Mouse (Mus musculus) embryonic facial prominence, embryonic 13.5 days (tissue): ENCODE data around the gene Plpp3. TPM values are rescaled to one million over a fixed set of nuclear protein-coding genes. Genes with fewer than 3 reads are reported as not detected.

Source experiments
- ATAC-seq: fragments of 200-750 bp; cut with Nextera tagmentation; 2 replicates; pipeline ENCODE4 v1.8.0; 2017; ENCODE audit warnings: low read depth; ENCODE audit not compliant: insufficient number of reproducible peaks, insufficient read depth, low FRiP score, low TSS enrichment
- H3K27ac ChIP-seq: fragments of 300-500 bp; sonication (generic); 2 replicates; pipeline ENCODE4 v1.5.1; 2015; ENCODE audit warnings: moderate library complexity, mild to moderate bottlenecking, inconsistent platforms
- H3K27me3 ChIP-seq: fragments of 300-500 bp; sonication (generic); 2 replicates; pipeline ENCODE4 v1.6.1; 2015; ENCODE audit warnings: mild to moderate bottlenecking, inconsistent platforms
- H3K36me3 ChIP-seq: fragments of 300-500 bp; sonication (generic); 2 replicates; pipeline ENCODE4 v1.6.1; 2015; ENCODE audit warnings: mild to moderate bottlenecking, inconsistent platforms
- H3K4me1 ChIP-seq: fragments of 300-500 bp; sonication (generic); 2 replicates; pipeline ENCODE4 v1.6.1; 2015; ENCODE audit warnings: inconsistent platforms
- H3K4me2 ChIP-seq: fragments of 300-500 bp; sonication (generic); 2 replicates; pipeline ENCODE4 v1.6.1; 2015; ENCODE audit warnings: moderate library complexity, mild to moderate bottlenecking, inconsistent platforms
- H3K4me3 ChIP-seq: fragments of 300-500 bp; sonication (generic); 2 replicates; pipeline ENCODE4 v1.5.1; 2015; ENCODE audit warnings: mild to moderate bottlenecking, inconsistent platforms
- H3K9ac ChIP-seq: fragments of 300-500 bp; sonication (generic); 2 replicates; pipeline ENCODE4 v1.6.1; 2015; ENCODE audit warnings: mild to moderate bottlenecking, inconsistent platforms
- H3K9me3 ChIP-seq: fragments of 300-500 bp; sonication (generic); 2 replicates; pipeline ENCODE4 v1.6.1; 2016; ENCODE audit warnings: inconsistent platforms
- WGBS: fragments of 180-500 bp; shearing (Covaris S2); methylation state at CpG from one replicate; pipeline ENCODE4 v1.1.7; 2015; ENCODE audit warnings: mixed read lengths; 5-methylcytosine and 5-hydroxymethylcytosine counted together
- polyA plus RNA-seq: library from polyadenylated mRNA; unstranded; fragments of >200 nt; fragmentation: Nextera tagmentation; extraction: Ambion mirVana; gene quantifications from 2 replicates; pipeline ENCODE4 v1.2.1, GENCODE M21; 2015

The Plpp3 gene
- polyA plus RNA-seq, 1 experiment from 2014 or later, result 150 TPM

GRCm38 (mm10) chr4:105223101-105223924 is 66.2 kb downstream of the Plpp3 start:
- Histone ChIP-seq H3K9ac (no peak overlapping the region), H3K27me3 (no peaks in the 10 kb centered on the region), H3K36me3 (peaks cover 99% of the 10 kb centered on the region), H3K4me3 (no peak overlapping the region), H3K4me1 (0 out of 2 replicates have a peak, but pooled peaks cover 8% of the 10 kb centered on the region), H3K4me2 (no peak overlapping the region), H3K27ac (peak overlapping the region; percentile 28), H3K9me3 (no peaks in the 10 kb centered on the region)
- WGBS, result 79% methylated on average over 5 of the region's 5 CpGs
- ATAC-seq, result no peak

GRCm38 (mm10) chr4:105223925-105224300 is 66.8 kb downstream of the Plpp3 start:
- WGBS, result 52% methylated on average over 4 of the region's 4 CpGs
- H3K9me3 ChIP-seq, result no peaks in the 10 kb centered on the region
- H3K4me2 ChIP-seq, result no peak overlapping the region
- H3K4me1 ChIP-seq, result 0 out of 2 replicates have a peak, but pooled peaks cover 8% of the 10 kb centered on the region
- H3K27ac ChIP-seq, result peak overlapping the region; percentile 28; the same call in 1 of the 2 replicates
- H3K36me3 ChIP-seq, result peaks cover 99% of the 10 kb centered on the region
- 0 out of 2 replicates have a peak, but pooled peaks have one; percentile 38 for ATAC-seq
- H3K27me3 ChIP-seq, result no peaks in the 10 kb centered on the region
- no peak overlapping the region for H3K4me3 ChIP-seq
- no peak overlapping the region for H3K9ac ChIP-seq

DNA sequence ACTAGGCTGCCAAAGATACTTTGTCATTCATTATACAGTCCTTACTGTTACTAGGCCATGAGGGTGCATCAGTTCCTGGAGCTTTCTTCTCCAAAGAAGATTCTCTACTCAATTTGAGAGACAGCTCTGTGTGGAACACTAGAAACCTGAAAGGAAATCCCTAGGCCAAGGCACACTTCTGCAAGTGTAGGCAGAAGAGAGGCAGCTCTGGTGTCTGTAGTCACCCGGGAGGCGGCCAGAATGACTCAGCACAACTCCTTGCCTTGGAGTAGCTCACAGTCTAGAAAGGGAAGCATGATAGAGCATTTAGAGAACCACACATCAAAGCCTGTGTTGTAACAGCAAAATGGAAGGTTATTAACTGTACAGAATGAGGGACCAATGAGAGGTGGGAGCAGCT is 68.4 kb downstream of the Plpp3 start:
- no peaks in the 10 kb centered on the region for H3K27me3 ChIP-seq
- 0 out of 2 replicates have a peak, but pooled peaks cover 8% of the 10 kb centered on the region for H3K4me1 ChIP-seq
- WGBS, result 81% methylated on average over 2 of the region's 2 CpGs
- H3K9me3 ChIP-seq, result no peaks in the 10 kb centered on the region
- H3K27ac ChIP-seq, result no peak overlapping the region
- no peak for ATAC-seq
- peaks cover 98% of the 10 kb centered on the region for H3K36me3 ChIP-seq
- no peak overlapping the region for H3K4me2 ChIP-seq
- no peak overlapping the region for H3K4me3 ChIP-seq
- no peak overlapping the region for H3K9ac ChIP-seq

DNA sequence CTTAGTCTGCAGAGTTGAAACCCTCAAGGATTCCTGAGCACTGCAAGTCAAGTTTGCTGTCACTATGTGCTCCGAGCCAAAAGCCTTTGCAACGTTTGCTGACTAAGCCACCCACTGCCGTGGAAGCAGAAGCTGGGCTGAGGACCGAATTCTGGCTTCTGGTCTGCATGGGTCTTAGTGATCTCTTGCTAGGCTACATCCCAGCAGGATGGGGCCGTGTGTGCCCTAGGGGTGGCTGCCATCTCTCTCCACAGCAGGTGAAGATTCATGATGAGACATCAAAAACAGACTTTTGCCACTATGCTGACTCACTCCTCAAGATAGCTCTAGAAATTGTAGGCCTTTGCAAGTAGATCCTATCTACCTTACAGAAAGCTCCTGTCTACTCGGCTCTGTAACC is 69.2 kb downstream of the Plpp3 start:
- H3K9me3 ChIP-seq, result no peaks in the 10 kb centered on the region
- H3K27ac ChIP-seq, result 0 out of 2 replicates have a peak overlapping the region, but pooled peaks have one; percentile 7
- no peak overlapping the region for H3K9ac ChIP-seq
- H3K4me3 ChIP-seq, result no peak overlapping the region
- H3K4me1 ChIP-seq, result 0 out of 2 replicates have a peak, but pooled peaks cover 8% of the 10 kb centered on the region
- peaks cover 98% of the 10 kb centered on the region for H3K36me3 ChIP-seq
- WGBS, result 84% methylated on average over 6 of the region's 6 CpGs
- H3K27me3 ChIP-seq, result no peaks in the 10 kb centered on the region
- no peak overlapping the region for H3K4me2 ChIP-seq
- no peak for ATAC-seq

GRCm38 (mm10) chr4:105230127-105230526 is 73.0 kb downstream of the Plpp3 start:
- H3K4me2 ChIP-seq, result no peak overlapping the region
- H3K36me3 ChIP-seq, result peaks cover 79% of the 10 kb centered on the region
- 92% methylated on average over 8 of the region's 8 CpGs for WGBS
- ATAC-seq, result no peak
- H3K4me1 ChIP-seq, result 0 out of 2 replicates have a peak, but pooled peaks cover 3% of the 10 kb centered on the region
- no peak overlapping the region for H3K27ac ChIP-seq
- no peak overlapping the region for H3K4me3 ChIP-seq
- no peaks in the 10 kb centered on the region for H3K27me3 ChIP-seq
- no peak overlapping the region for H3K9ac ChIP-seq
- no peaks in the 10 kb centered on the region for H3K9me3 ChIP-seq

GRCm38 (mm10) chr4:105240233-105240632 is 83.1 kb downstream of the Plpp3 start:
- no peak overlapping the region for H3K27ac ChIP-seq
- WGBS, result 71% methylated on average over 7 of the region's 7 CpGs

DNA sequence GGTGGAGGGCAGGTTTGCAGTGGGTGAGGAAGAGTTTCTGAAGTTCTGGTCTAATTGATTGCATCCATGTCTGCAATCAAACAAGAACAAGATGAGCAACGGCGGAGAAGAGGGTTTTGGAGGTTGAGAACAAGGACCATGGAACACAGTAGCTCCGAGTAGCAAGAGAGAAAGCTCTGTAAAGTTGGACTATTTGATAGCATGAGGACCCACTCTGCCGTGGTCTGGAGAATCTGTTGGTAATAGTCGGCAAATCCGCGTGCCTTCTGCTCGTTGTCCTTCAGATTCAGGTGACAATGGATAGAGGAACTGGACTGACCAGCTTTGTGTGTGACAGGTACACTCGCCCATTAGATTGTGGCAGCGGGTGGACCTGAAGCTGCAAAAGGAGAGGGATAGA is 87.8 kb downstream of the Plpp3 start:
- Histone ChIP-seq H3K9me3 (no peaks in the 10 kb centered on the region), H3K27me3 (no peaks in the 10 kb centered on the region), H3K4me3 (peak overlapping the region; percentile 37; the same call in 1 of the 2 replicates), H3K4me2 (peak overlapping the region; percentile 67), H3K4me1 (peaks cover 20% of the 10 kb centered on the region), H3K9ac (peak overlapping the region; percentile 72), H3K36me3 (no peaks in the 10 kb centered on the region), H3K27ac (0 out of 2 replicates have a peak overlapping the region, but pooled peaks have one; percentile 79)
- ATAC-seq, result no peak
- WGBS, result 52% methylated on average over 10 of the region's 10 CpGs

More at GRCm38 (mm10) chr4:105240233-105240632, 83.1 kb downstream of the Plpp3 start:
- no peaks in the 10 kb centered on the region for H3K36me3 ChIP-seq
- H3K4me1 ChIP-seq, result peaks cover 11% of the 10 kb centered on the region
- no peaks in the 10 kb centered on the region for H3K27me3 ChIP-seq
- no peak overlapping the region for H3K4me2 ChIP-seq
- no peaks in the 10 kb centered on the region for H3K9me3 ChIP-seq
- H3K4me3 ChIP-seq, result no peak overlapping the region
- no peak overlapping the region for H3K9ac ChIP-seq
- ATAC-seq, result no peak

GRCm38 (mm10) chr4:105245479-105245944 is 88.4 kb downstream of the Plpp3 start:
- Histone ChIP-seq H3K27me3 (no peaks in the 10 kb centered on the region), H3K9me3 (no peaks in the 10 kb centered on the region), H3K36me3 (no peaks in the 10 kb centered on the region), H3K4me1 (peaks cover 20% of the 10 kb centered on the region), H3K27ac (peak overlapping the region; percentile 79), H3K9ac (peak overlapping the region; percentile 72), H3K4me2 (peak overlapping the region; percentile 67), H3K4me3 (peak overlapping the region; percentile 37)
- ATAC-seq, result 0 out of 2 replicates have a peak, but pooled peaks have one; percentile 63
- 4% methylated on average over 18 of the region's 18 CpGs for whole genome bisulfite sequencing

DNA sequence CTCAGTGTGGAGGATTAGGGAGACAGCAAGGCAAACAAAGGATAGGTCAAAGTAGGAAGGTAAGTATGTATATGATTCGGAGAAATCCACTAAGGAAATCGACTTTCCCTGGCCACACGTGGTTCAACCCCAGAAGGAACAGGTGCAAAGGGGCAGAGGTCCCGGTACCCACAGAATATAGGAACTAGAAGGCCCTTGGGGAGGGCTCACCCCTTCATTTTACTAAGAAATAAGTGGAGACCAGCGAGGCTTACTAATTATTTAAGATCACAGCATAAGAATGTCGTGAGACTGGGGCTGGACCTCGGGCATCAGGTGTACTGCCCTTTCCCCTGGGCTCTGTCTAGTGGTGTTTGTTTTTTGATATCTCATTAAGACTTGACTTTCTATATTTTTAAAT is 89.2 kb downstream of the Plpp3 start:
- H3K27me3 ChIP-seq, result no peaks in the 10 kb centered on the region
- no peak overlapping the region for H3K4me3 ChIP-seq
- H3K36me3 ChIP-seq, result no peaks in the 10 kb centered on the region
- no peak overlapping the region for H3K9ac ChIP-seq
- 79% methylated on average over 7 of the region's 7 CpGs for WGBS
- H3K4me2 ChIP-seq, result no peak overlapping the region
- no peak overlapping the region for H3K27ac ChIP-seq
- no peaks in the 10 kb centered on the region for H3K9me3 ChIP-seq
- peaks cover 20% of the 10 kb centered on the region for H3K4me1 ChIP-seq
- ATAC-seq, result no peak

GRCm38 (mm10) chr4:105248161-105248560 is 91.0 kb downstream of the Plpp3 start:
- no peak overlapping the region for H3K9ac ChIP-seq
- H3K27ac ChIP-seq, result no peak overlapping the region
- H3K4me1 ChIP-seq, result peaks cover 20% of the 10 kb centered on the region
- H3K27me3 ChIP-seq, result no peaks in the 10 kb centered on the region
- 78% methylated on average over 1 of the region's 1 CpGs for WGBS
- ATAC-seq, result no peak
- no peaks in the 10 kb centered on the region for H3K9me3 ChIP-seq
- no peak overlapping the region for H3K4me2 ChIP-seq
- H3K4me3 ChIP-seq, result no peak overlapping the region
- H3K36me3 ChIP-seq, result no peaks in the 10 kb centered on the region

DNA sequence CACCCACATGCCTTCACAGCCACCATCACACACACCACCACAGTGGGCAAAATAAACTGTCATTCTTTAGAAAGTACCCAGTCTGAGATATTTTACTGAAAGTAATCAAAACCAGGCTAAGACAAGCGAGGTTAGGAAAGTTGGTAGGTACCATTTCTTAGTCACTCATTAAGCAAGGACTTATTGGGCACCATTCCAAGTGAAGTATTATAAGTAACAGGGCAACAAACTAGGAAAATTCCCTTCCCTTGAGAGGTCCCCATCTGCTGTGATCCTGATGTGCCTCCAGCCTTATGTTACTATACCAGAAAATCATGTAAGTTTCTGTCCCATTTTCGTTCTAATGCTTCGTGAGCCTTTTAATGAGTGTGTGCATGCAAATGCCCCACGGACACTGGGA is 92.1 kb downstream of the Plpp3 start:
- peaks cover 18% of the 10 kb centered on the region for H3K4me1 ChIP-seq
- H3K9ac ChIP-seq, result no peak overlapping the region
- H3K4me3 ChIP-seq, result no peak overlapping the region
- H3K27ac ChIP-seq, result no peak overlapping the region
- H3K27me3 ChIP-seq, result no peaks in the 10 kb centered on the region
- H3K36me3 ChIP-seq, result no peaks in the 10 kb centered on the region
- 69% methylated on average over 4 of the region's 4 CpGs for WGBS
- H3K9me3 ChIP-seq, result no peaks in the 10 kb centered on the region
- H3K4me2 ChIP-seq, result no peak overlapping the region
- no peak for ATAC-seq

DNA sequence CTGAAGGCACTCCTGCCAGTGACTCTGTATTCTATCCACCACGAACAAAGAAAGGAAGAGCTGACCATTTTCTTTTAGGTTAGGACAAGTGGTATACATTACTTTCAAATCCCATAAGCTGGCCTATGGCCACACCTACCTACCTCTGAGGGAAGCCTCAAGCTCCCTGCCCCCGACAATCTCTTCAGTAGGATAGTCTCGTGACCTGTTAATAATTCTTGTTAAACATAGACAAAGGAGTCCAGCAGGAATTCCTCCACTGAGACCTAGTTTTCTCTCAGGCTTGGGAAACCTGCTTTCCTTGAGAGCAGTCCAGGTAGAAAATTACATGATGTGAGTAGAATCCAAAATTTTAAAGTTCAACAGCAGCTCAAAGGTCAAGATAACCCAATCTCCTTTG is 93.8 kb downstream of the Plpp3 start:
- no peak overlapping the region for H3K4me3 ChIP-seq
- no peaks in the 10 kb centered on the region for H3K36me3 ChIP-seq
- 78% methylated on average over 3 of the region's 3 CpGs for WGBS
- no peaks in the 10 kb centered on the region for H3K27me3 ChIP-seq
- no peak overlapping the region for H3K27ac ChIP-seq
- H3K4me2 ChIP-seq, result no peak overlapping the region
- H3K4me1 ChIP-seq, result peaks cover 1% of the 10 kb centered on the region; the same call in 1 of the 2 replicates
- no peaks in the 10 kb centered on the region for H3K9me3 ChIP-seq
- no peak for ATAC-seq
- no peak overlapping the region for H3K9ac ChIP-seq
